Mouse (Mus musculus) cortical plate, adult 2 months (tissue): ENCODE data around the gene Gpa33.

ENCODE experiments used
- CTCF ChIP-seq: fragments of 200-500 bp; IDR thresholded peaks from 2 replicates; pipeline ENCODE4 v1.5.1; 2011; ENCODE audit warnings: mild to moderate bottlenecking, control low read depth, low read length; ENCODE audit not compliant: insufficient read depth; ENCODE audit errors: extremely low read depth
- POLR2A ChIP-seq: fragments of 200-500 bp; IDR thresholded peaks from 2 replicates; pipeline ENCODE4 v1.6.1; 2011; ENCODE audit warnings: mild to moderate bottlenecking, low read length, control low read depth; ENCODE audit not compliant: insufficient read depth; ENCODE audit errors: extremely low read depth

DNA sequence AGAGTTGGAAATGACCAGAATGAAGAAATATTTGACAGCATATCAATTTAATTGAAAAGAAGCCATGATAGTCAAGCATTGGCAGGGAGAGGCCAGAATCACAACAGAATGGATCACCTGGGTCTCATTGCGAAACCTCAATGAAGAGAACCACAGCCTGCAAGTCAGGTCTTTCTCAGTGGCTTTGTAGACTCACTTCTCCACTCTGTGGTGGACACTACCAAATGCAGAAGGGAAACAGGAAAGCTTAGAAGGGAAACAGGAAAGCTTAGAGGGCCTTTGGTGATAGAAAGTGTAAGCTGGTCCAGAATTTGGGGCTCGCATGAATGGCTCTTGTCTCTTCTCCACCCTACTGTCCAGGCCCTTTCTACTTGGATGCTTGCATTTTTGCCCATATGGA lies 31.9 kb upstream of the Gpa33 start:
- TF ChIP-seq CTCF: no peak
- no peak for TF ChIP-seq POLR2A
